Comparison of ENCODE assay signal across 20 mouse cellular contexts in genomic region chr11:96334998-96335397, GRCm38 (mm10). TPM values are rescaled to one million over a fixed set of nuclear protein-coding genes. Genes with fewer than 3 reads are reported as not detected.
DNase-seq lines count a peak whose midpoint lies in the region; ATAC-seq lines count a peak whose summit lies in the region.
"Had no signal": no experiment of that assay in that cellular context is flagged by ENCODE, and none has a peak within 500 bp of the region (broad histone marks: within the 10 kb centered on the region; RNA-seq: fewer than 3 reads in every experiment).

No protein-coding gene starts in this region.

- no peaks in the 10 kb centered on the region for H3K9me3 ChIP-seq in liver, embryonic 11.5 days (ENCODE audit: control insufficient read depth, low read length)
- H3K9me3 ChIP-seq in hindbrain, embryonic 12.5 days (replicated peaks) = no peaks in the 10 kb centered on the region
- H3K9me3 ChIP-seq in intestine, embryonic 14.5 days (ENCODE audit: control insufficient read depth, low read length) = no peaks in the 10 kb centered on the region
- H3K9me3 ChIP-seq in stomach, embryonic 14.5 days (ENCODE audit: control insufficient read depth, low read depth, low read length) = no peaks in the 10 kb centered on the region
- H3K9me3 ChIP-seq: embryonic facial prominence, embryonic 15.5 days; forebrain, embryonic 13.5 days; midbrain, embryonic 15.5 days had no signal

- peaks cover 23% of the 10 kb centered on the region for H3K4me1 ChIP-seq in liver, embryonic 11.5 days (replicated peaks; ENCODE audit: control insufficient read depth, insufficient read depth, low read length)
- H3K4me1 ChIP-seq in hindbrain, embryonic 12.5 days = peaks cover 8% of the 10 kb centered on the region; the same call in 1 of the 2 replicates
- peaks cover 83% of the 10 kb centered on the region for H3K4me1 ChIP-seq in intestine, embryonic 14.5 days (replicated peaks; ENCODE audit: control insufficient read depth, insufficient read depth, low read length)
- H3K4me1 ChIP-seq in stomach, embryonic 14.5 days (ENCODE audit: control insufficient read depth, insufficient read depth, low read length) = peaks cover 77% of the 10 kb centered on the region
- H3K4me1 ChIP-seq: forebrain, embryonic 13.5 days; midbrain, embryonic 15.5 days had no signal

- H3K4me3 ChIP-seq in liver, embryonic 11.5 days (ENCODE audit: low read depth, low read length) = no peak overlapping the region
- H3K4me3 ChIP-seq in hindbrain, embryonic 12.5 days = peak overlapping the region; percentile 42
- no peak overlapping the region for H3K4me3 ChIP-seq in intestine, embryonic 14.5 days (ENCODE audit: low read depth, low read length)
- peak overlapping the region; percentile 51; the same call in 1 of the 2 replicates for H3K4me3 ChIP-seq in stomach, embryonic 14.5 days (ENCODE audit: low read depth, low read length)
- H3K4me3 ChIP-seq: embryonic facial prominence, embryonic 15.5 days; forebrain, embryonic 13.5 days; left cerebral cortex, adult 2 months; midbrain, embryonic 15.5 days had no signal

- H3K4me2 ChIP-seq in liver, embryonic 11.5 days = 0 out of 2 replicates have a peak overlapping the region, but pooled peaks have one; percentile 17
- peak overlapping the region; percentile 62 for H3K4me2 ChIP-seq in hindbrain, embryonic 12.5 days (replicated peaks)
- H3K4me2 ChIP-seq in intestine, embryonic 14.5 days (ENCODE audit: low read length) = peak overlapping the region; percentile 89
- H3K4me2 ChIP-seq in stomach, embryonic 14.5 days (replicated peaks; ENCODE audit: low read depth, low read length) = peak overlapping the region; percentile 66
- H3K4me2 ChIP-seq: embryonic facial prominence, embryonic 15.5 days; forebrain, embryonic 13.5 days; midbrain, embryonic 15.5 days had no signal

- peaks cover 99% of the 10 kb centered on the region for H3K27me3 ChIP-seq in liver, embryonic 11.5 days (replicated peaks; ENCODE audit: control insufficient read depth, insufficient read depth, low read length)
- peaks cover 100% of the 10 kb centered on the region for H3K27me3 ChIP-seq in hindbrain, embryonic 12.5 days
- H3K27me3 ChIP-seq in intestine, embryonic 14.5 days (replicated peaks; ENCODE audit: control insufficient read depth, insufficient read depth, low read length) = no peaks in the 10 kb centered on the region
- H3K27me3 ChIP-seq in stomach, embryonic 14.5 days (ENCODE audit: control insufficient read depth, insufficient read depth, low read length) = no peaks in the 10 kb centered on the region

- H3K36me3 ChIP-seq in liver, embryonic 11.5 days (ENCODE audit: control insufficient read depth, insufficient read depth, low read length) = no peaks in the 10 kb centered on the region
- no peaks in the 10 kb centered on the region for H3K36me3 ChIP-seq in hindbrain, embryonic 12.5 days
- peaks cover 9% of the 10 kb centered on the region; the same call in 1 of the 2 replicates for H3K36me3 ChIP-seq in intestine, embryonic 14.5 days (ENCODE audit: control insufficient read depth, insufficient read depth, low read length)
- no peaks in the 10 kb centered on the region; the same call in 1 of the 2 replicates for H3K36me3 ChIP-seq in stomach, embryonic 14.5 days (ENCODE audit: control insufficient read depth, insufficient read depth, low read length)
- H3K36me3 ChIP-seq: embryonic facial prominence, embryonic 15.5 days; midbrain, embryonic 15.5 days had no signal

- intact Hi-C loops in gastrocnemius, postnatal 36 days (cut with DNase I) = no loop called here

- no peak overlapping the region; the same call in 1 of the 2 replicates for H3K27ac ChIP-seq in liver, embryonic 11.5 days (ENCODE audit: low read depth, low read length)
- H3K27ac ChIP-seq in hindbrain, embryonic 12.5 days = peak overlapping the region; percentile 95
- H3K27ac ChIP-seq in intestine, embryonic 14.5 days (ENCODE audit: low read depth) = peak overlapping the region; percentile 99
- peak overlapping the region; percentile 100 for H3K27ac ChIP-seq in stomach, embryonic 14.5 days (ENCODE audit: low read length)
- H3K27ac ChIP-seq: embryonic facial prominence, embryonic 15.5 days; forebrain, embryonic 13.5 days; left cerebral cortex, adult 2 months; macrophage; midbrain, embryonic 15.5 days had no signal

- no peak overlapping the region for H3K9ac ChIP-seq in liver, embryonic 11.5 days (ENCODE audit: low read depth, low read length)
- peak overlapping the region; percentile 85 for H3K9ac ChIP-seq in hindbrain, embryonic 12.5 days
- peak overlapping the region; percentile 83 for H3K9ac ChIP-seq in intestine, embryonic 14.5 days (ENCODE audit: low read length)
- no peak overlapping the region for H3K9ac ChIP-seq in stomach, embryonic 14.5 days (replicated peaks; ENCODE audit: low read depth, low read length)
- H3K9ac ChIP-seq: embryonic facial prominence, embryonic 15.5 days; forebrain, embryonic 13.5 days; midbrain, embryonic 15.5 days had no signal

- no peak for DNase-seq in liver, embryonic 11.5 days (ENCODE audit: low spot score)
- no peak for DNase-seq in liver
- no peak for DNase-seq in intestine, embryonic 14.5 days (ENCODE audit: low spot score)
- no peak for DNase-seq in frontal cortex, postnatal 36 days (ENCODE audit: low spot score in 2 of 2)
- DNase-seq in gastrocnemius, postnatal 36 days = no peak
- DNase-seq: cerebellum, adult 11-12 months; heart, adult 18-20 months; heart, postnatal 10 days had no signal

- 42% methylated on average over 3 of the region's 3 CpGs for WGBS in liver, embryonic 11.5 days
- WGBS in hindbrain, embryonic 12.5 days = 33% methylated on average over 3 of the region's 3 CpGs
- WGBS in intestine, embryonic 14.5 days = 26% methylated on average over 3 of the region's 3 CpGs
- WGBS in stomach, embryonic 14.5 days = 38% methylated on average over 3 of the region's 3 CpGs

- no peak for ATAC-seq in liver, embryonic 11.5 days (replicated peaks; ENCODE audit: low FRiP score)
- ATAC-seq in hindbrain, embryonic 12.5 days (ENCODE audit: low FRiP score) = no peak
- ATAC-seq in intestine, embryonic 14.5 days (replicated peaks; ENCODE audit: low FRiP score, low TSS enrichment, low read depth) = 0 out of 2 replicates have a peak, but pooled peaks have one; percentile 6
- no peak for ATAC-seq in stomach, embryonic 14.5 days (ENCODE audit: insufficient number of reproducible peaks, insufficient read depth, low FRiP score, low read depth)
- ATAC-seq: CD4-positive, CD25-positive, alpha-beta regulatory T cell, adult 4 months; forebrain, embryonic 13.5 days; midbrain, embryonic 15.5 days had no signal

RNA-seq across cellular contexts. Expression of gene Hoxb3, which starts 11.9 kb away (rescaled TPM):
- polyA plus RNA-seq in liver, embryonic 11.5 days (2014; fragmentation: Nextera tagmentation; extraction: Ambion mirVana) = 0.97 and 1.3 TPM in 2 replicates
- polyA plus RNA-seq in hindbrain, embryonic 12.5 days (2016; fragmentation: Nextera tagmentation; extraction: Ambion mirVana) = 15.3 and 19.3 TPM in 2 replicates
- polyA plus RNA-seq in intestine, embryonic 14.5 days (2014; fragmentation: Nextera tagmentation; extraction: Ambion mirVana) = 3.7 and 4.9 TPM in 2 replicates
- polyA plus RNA-seq in stomach, embryonic 14.5 days (2014; fragmentation: Nextera tagmentation; extraction: Ambion mirVana) = 3.6 and 4.7 TPM in 2 replicates
- under 1 TPM; 0.38 to 0.54 TPM for total RNA-seq in gastrocnemius, postnatal 36 days (2021)
- total RNA-seq: left cerebral cortex, adult 2 months had no signal
- polyA plus RNA-seq: forebrain, embryonic 13.5 days; midbrain, embryonic 15.5 days had no signal

RNA-seq across cellular contexts. Expression of gene Hoxb2, which starts 15.3 kb away (rescaled TPM):
- polyA plus RNA-seq in liver, embryonic 11.5 days (2014; fragmentation: Nextera tagmentation; extraction: Ambion mirVana) = 11.2 and 11.3 TPM in 2 replicates
- polyA plus RNA-seq in hindbrain, embryonic 12.5 days (2016; fragmentation: Nextera tagmentation; extraction: Ambion mirVana) = 58.2 and 73.9 TPM in 2 replicates
- polyA plus RNA-seq in intestine, embryonic 14.5 days (2014; fragmentation: Nextera tagmentation; extraction: Ambion mirVana) = 22.9 and 27.9 TPM in 2 replicates
- polyA plus RNA-seq in stomach, embryonic 14.5 days (2014; fragmentation: Nextera tagmentation; extraction: Ambion mirVana) = 23.1 and 25.9 TPM in 2 replicates
- under 1 TPM in 1 of 2 experiments, not detected in 1; 0.12 TPM for total RNA-seq in gastrocnemius, postnatal 36 days (2021)
- total RNA-seq: common myeloid progenitor, adult 5-6 weeks; gastrocnemius, adult 18-20 months; left cerebral cortex, adult 2 months had no signal
- polyA plus RNA-seq: forebrain, embryonic 13.5 days; macrophage had no signal

RNA-seq across cellular contexts. Expression of gene Hoxb4, which starts 16.9 kb away (rescaled TPM):
- polyA plus RNA-seq in liver, embryonic 11.5 days (2014; fragmentation: Nextera tagmentation; extraction: Ambion mirVana) = 0.71 and 1.1 TPM in 2 replicates
- 7.7 and 8.1 TPM in 2 replicates for polyA plus RNA-seq in hindbrain, embryonic 12.5 days (2016; fragmentation: Nextera tagmentation; extraction: Ambion mirVana)
- polyA plus RNA-seq in intestine, embryonic 14.5 days (2014; fragmentation: Nextera tagmentation; extraction: Ambion mirVana) = 3.5 and 3.8 TPM in 2 replicates
- 3.5 and 3.7 TPM in 2 replicates for polyA plus RNA-seq in stomach, embryonic 14.5 days (2014; fragmentation: Nextera tagmentation; extraction: Ambion mirVana)
- under 1 TPM; 0.23 to 0.54 TPM for total RNA-seq in gastrocnemius, postnatal 36 days (2021)
- total RNA-seq: left cerebral cortex, adult 2 months had no signal
- polyA plus RNA-seq: forebrain, embryonic 13.5 days; midbrain, embryonic 15.5 days had no signal

RNA-seq across cellular contexts. Expression of gene Hoxb1, which starts 30.6 kb away (rescaled TPM):
- 0.73 and 0.85 TPM in 2 replicates for polyA plus RNA-seq in liver, embryonic 11.5 days (2014; fragmentation: Nextera tagmentation; extraction: Ambion mirVana)
- polyA plus RNA-seq in hindbrain, embryonic 12.5 days (2016; fragmentation: Nextera tagmentation; extraction: Ambion mirVana) = 0.82 and 2.2 TPM in 2 replicates
- polyA plus RNA-seq in intestine, embryonic 14.5 days (2014; fragmentation: Nextera tagmentation; extraction: Ambion mirVana) = 0.36 and 0.42 TPM in 2 replicates
- polyA plus RNA-seq in stomach, embryonic 14.5 days (2014; fragmentation: Nextera tagmentation; extraction: Ambion mirVana) = 0.22 and 0.32 TPM in 2 replicates
- total RNA-seq in gastrocnemius, postnatal 36 days (2021) = not detected
- total RNA-seq: common myeloid progenitor, adult 5-6 weeks; gastrocnemius, adult 18-20 months; heart, adult 18-20 months; heart, postnatal 10 days; left cerebral cortex, adult 2 months; liver, adult 2 months had no signal
- polyA plus RNA-seq: CD4-positive, CD25-positive, alpha-beta regulatory T cell, adult 4 months; embryonic facial prominence, embryonic 15.5 days; forebrain, embryonic 13.5 days; large intestine, adult 2 months; liver, adult 2 months; macrophage; midbrain, embryonic 15.5 days had no signal

RNA-seq across cellular contexts. Expression of gene Hoxb5, which starts 31.9 kb away (rescaled TPM):
- polyA plus RNA-seq in liver, embryonic 11.5 days (2014; fragmentation: Nextera tagmentation; extraction: Ambion mirVana) = 3.7 and 4.5 TPM in 2 replicates
- polyA plus RNA-seq in hindbrain, embryonic 12.5 days (2016; fragmentation: Nextera tagmentation; extraction: Ambion mirVana) = 74.3 and 126 TPM in 2 replicates
- polyA plus RNA-seq in intestine, embryonic 14.5 days (2014; fragmentation: Nextera tagmentation; extraction: Ambion mirVana) = 49.6 and 51.6 TPM in 2 replicates
- polyA plus RNA-seq in stomach, embryonic 14.5 days (2014; fragmentation: Nextera tagmentation; extraction: Ambion mirVana) = 21.2 and 23.3 TPM in 2 replicates
- total RNA-seq in gastrocnemius, postnatal 36 days (2021) = under 1 TPM; 0.52 to 0.61 TPM
- total RNA-seq: common myeloid progenitor, adult 5-6 weeks; left cerebral cortex, adult 2 months had no signal
- polyA plus RNA-seq: CD4-positive, CD25-positive, alpha-beta regulatory T cell, adult 4 months; embryonic facial prominence, embryonic 15.5 days; forebrain, embryonic 13.5 days; macrophage had no signal

Comparison
In these comparisons a context has a peak if more than half of its experiments do, and no peak if none do; other contexts are left out.
1. H3K4me2 ChIP-seq: peak in every context shown above with its lines; median percentile 89 in intestine, embryonic 14.5 days; 66 in stomach, embryonic 14.5 days; 62 in hindbrain, embryonic 12.5 days; 17 in liver, embryonic 11.5 days.
2. H3K4me3 ChIP-seq: peak in hindbrain, embryonic 12.5 days (single experiment) and stomach, embryonic 14.5 days (single experiment); none in liver, embryonic 11.5 days (single experiment) and intestine, embryonic 14.5 days (single experiment).
3. H3K9ac ChIP-seq: peak in hindbrain, embryonic 12.5 days (single experiment) and intestine, embryonic 14.5 days (single experiment); none in liver, embryonic 11.5 days (single experiment) and stomach, embryonic 14.5 days (single experiment).